Mouse (Mus musculus): ENCODE measurements around the gene Krt26. TPM values are rescaled to one million over a fixed set of nuclear protein-coding genes. Genes with fewer than 3 reads are reported as not detected.

The Krt26 gene
- polyA plus RNA-seq, 1 experiment from 2014 or later = not detected

DNA sequence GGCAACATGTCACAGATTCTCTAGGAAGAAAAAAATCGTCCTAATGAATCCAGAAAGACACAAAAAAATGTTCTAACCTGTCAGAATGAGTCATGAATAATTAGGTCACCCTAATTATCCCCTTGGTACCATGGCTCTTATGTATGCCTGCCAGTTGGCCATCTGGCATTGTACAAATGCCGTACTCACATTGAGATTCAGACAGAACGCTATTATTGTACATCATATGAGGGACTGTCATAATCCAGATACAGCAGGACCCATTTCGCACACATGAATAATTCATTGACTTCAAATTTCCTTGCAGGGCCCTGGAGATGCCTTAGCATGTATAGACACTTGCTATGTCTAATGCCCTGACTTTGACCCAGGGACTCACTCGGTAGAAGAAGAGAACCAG lies 53.8 kb downstream of the Krt26 start:
- H3K4me2 ChIP-seq (ENCODE audit: low read length) = no peak overlapping the region
- no peaks in the 10 kb centered on the region for H3K4me1 ChIP-seq (ENCODE audit: control insufficient read depth in 2 of 2, insufficient read depth in 2 of 2, low read length in 2 of 2)
- H3K4me3 ChIP-seq (ENCODE audit: control insufficient read depth in 1 of 2, insufficient read depth in 1 of 2, low read depth in 1 of 2, low read length in 2 of 2) = no peak overlapping the region
- no peaks in the 10 kb centered on the region for H3K9me3 ChIP-seq (ENCODE audit: control insufficient read depth, low read length)
- H3K27ac ChIP-seq (replicated peaks in 1 of 2; ENCODE audit: control insufficient read depth in 1 of 2, insufficient read depth in 1 of 2, low read depth in 2 of 2, low read length in 2 of 2) = no peak overlapping the region
- no peak for ATAC-seq (ENCODE audit: insufficient number of reproducible peaks, insufficient read depth, low FRiP score, low read depth)
- WGBS = 74% methylated on average over 5 of the region's 5 CpGs
- H3K27me3 ChIP-seq (ENCODE audit: control insufficient read depth, insufficient read depth, low read length) = no peaks in the 10 kb centered on the region
- no peak overlapping the region for H3K9ac ChIP-seq (ENCODE audit: low read length)
- no peaks in the 10 kb centered on the region for H3K36me3 ChIP-seq (ENCODE audit: control insufficient read depth, insufficient read depth, low read length)

DNA sequence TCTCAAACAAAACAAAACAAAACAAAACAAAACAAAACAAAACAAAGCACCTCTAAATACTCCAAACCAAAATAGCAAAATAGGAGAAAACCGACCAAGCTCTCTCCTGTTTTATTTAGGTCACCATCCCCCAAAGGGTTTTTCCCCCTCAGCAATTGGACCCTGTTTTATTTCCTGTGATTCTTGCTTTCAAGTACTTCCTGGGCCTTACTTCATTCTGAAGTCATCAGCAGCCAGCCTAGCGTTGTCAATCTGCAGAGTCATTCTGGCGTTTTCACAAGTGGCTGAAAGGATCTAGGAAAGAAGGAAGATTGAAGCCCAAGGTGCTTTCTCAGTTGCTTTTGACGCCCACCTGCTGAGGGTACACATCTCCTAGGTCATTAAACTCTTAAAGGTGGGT lies 54.4 kb downstream of the Krt26 start:
- no peak for ATAC-seq (ENCODE audit: insufficient number of reproducible peaks, insufficient read depth, low FRiP score, low read depth)
- H3K27me3 ChIP-seq (ENCODE audit: control insufficient read depth, insufficient read depth, low read length) = no peaks in the 10 kb centered on the region
- H3K36me3 ChIP-seq (ENCODE audit: control insufficient read depth, insufficient read depth, low read length) = no peaks in the 10 kb centered on the region
- WGBS = 40% methylated on average over 4 of the region's 4 CpGs
- no peak overlapping the region for H3K4me3 ChIP-seq (ENCODE audit: control insufficient read depth in 1 of 2, insufficient read depth in 1 of 2, low read depth in 1 of 2, low read length in 2 of 2)
- H3K4me1 ChIP-seq (ENCODE audit: control insufficient read depth in 2 of 2, insufficient read depth in 2 of 2, low read length in 2 of 2) = no peaks in the 10 kb centered on the region
- no peak overlapping the region for H3K27ac ChIP-seq (replicated peaks in 1 of 2; ENCODE audit: control insufficient read depth in 1 of 2, insufficient read depth in 1 of 2, low read depth in 2 of 2, low read length in 2 of 2)
- no peaks in the 10 kb centered on the region for H3K9me3 ChIP-seq (ENCODE audit: control insufficient read depth, low read length)
- no peak overlapping the region for H3K4me2 ChIP-seq (ENCODE audit: low read length)
- no peak overlapping the region for H3K9ac ChIP-seq (ENCODE audit: low read length)

DNA sequence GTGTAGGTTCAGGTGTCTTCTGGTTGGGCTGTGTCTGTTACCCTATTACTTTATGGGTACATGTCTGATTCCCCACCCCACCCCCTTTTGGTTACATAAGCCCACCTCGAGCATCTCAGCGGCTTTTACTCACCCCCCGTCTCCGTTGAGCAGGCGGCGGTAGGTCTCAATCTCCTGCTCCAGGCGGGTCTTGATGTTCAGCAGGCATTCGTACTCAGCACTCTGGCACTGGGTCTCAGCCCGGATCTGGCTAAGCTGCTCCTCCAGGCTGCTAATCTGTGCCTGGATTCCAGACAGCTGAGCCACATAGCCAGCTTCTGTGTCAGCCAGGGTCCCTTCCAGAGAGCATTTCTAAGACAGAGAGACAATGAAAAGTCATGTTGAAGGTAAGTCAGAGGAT lies 56.6 kb downstream of the Krt26 start:
- Histone ChIP-seq H3K27me3 (ENCODE audit: control insufficient read depth, insufficient read depth, low read length) (no peaks in the 10 kb centered on the region), H3K4me3 (ENCODE audit: control insufficient read depth in 1 of 2, insufficient read depth in 1 of 2, low read depth in 1 of 2, low read length in 2 of 2) (no peak overlapping the region), H3K9me3 (ENCODE audit: control insufficient read depth, low read length) (no peaks in the 10 kb centered on the region), H3K27ac (replicated peaks in 1 of 2; ENCODE audit: control insufficient read depth in 1 of 2, insufficient read depth in 1 of 2, low read depth in 2 of 2, low read length in 2 of 2) (no peak overlapping the region), H3K4me1 (ENCODE audit: control insufficient read depth in 2 of 2, insufficient read depth in 2 of 2, low read length in 2 of 2) (no peaks in the 10 kb centered on the region), H3K36me3 (ENCODE audit: control insufficient read depth, insufficient read depth, low read length) (no peaks in the 10 kb centered on the region), H3K4me2 (ENCODE audit: low read length) (no peak overlapping the region), H3K9ac (ENCODE audit: low read length) (no peak overlapping the region)
- 36% methylated on average over 9 of the region's 9 CpGs for WGBS
- no peak for ATAC-seq (ENCODE audit: insufficient number of reproducible peaks, insufficient read depth, low FRiP score, low read depth)

DNA sequence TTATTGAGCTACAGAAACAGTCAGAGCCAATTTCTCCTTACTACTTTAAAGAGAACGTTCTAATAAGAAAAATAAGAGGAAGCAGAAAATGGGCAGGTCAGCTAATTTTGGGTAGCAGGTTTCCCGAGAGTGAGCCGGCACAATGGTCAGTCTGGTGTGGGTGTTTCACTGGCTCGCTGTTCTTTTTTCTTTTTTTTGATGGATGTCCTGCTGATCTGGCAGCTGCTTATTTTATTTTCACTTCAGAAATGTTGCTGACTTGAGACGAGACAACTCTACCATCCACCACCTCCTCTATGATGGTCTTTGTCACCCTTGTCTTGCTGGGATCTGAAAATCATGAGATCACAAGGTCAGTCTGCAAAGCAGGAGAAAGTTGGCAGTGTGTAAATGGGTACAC lies 57.8 kb downstream of the Krt26 start:
- H3K9me3 ChIP-seq (ENCODE audit: control insufficient read depth, low read length) = no peaks in the 10 kb centered on the region
- no peak for ATAC-seq (ENCODE audit: insufficient number of reproducible peaks, insufficient read depth, low FRiP score, low read depth)
- no peak overlapping the region for H3K9ac ChIP-seq (ENCODE audit: low read length)
- no peak overlapping the region for H3K4me3 ChIP-seq (ENCODE audit: control insufficient read depth in 1 of 2, insufficient read depth in 1 of 2, low read depth in 1 of 2, low read length in 2 of 2)
- WGBS = 73% methylated on average over 5 of the region's 5 CpGs
- peaks cover 0 to 4% of the 10 kb centered on the region in 2 experiments; a peak in 2 of 4 replicates for H3K4me1 ChIP-seq (ENCODE audit: control insufficient read depth in 2 of 2, insufficient read depth in 2 of 2, low read length in 2 of 2)
- no peak overlapping the region for H3K27ac ChIP-seq (replicated peaks in 1 of 2; ENCODE audit: control insufficient read depth in 1 of 2, insufficient read depth in 1 of 2, low read depth in 2 of 2, low read length in 2 of 2)
- H3K36me3 ChIP-seq (ENCODE audit: control insufficient read depth, insufficient read depth, low read length) = no peaks in the 10 kb centered on the region
- no peaks in the 10 kb centered on the region for H3K27me3 ChIP-seq (ENCODE audit: control insufficient read depth, insufficient read depth, low read length)
- no peak overlapping the region for H3K4me2 ChIP-seq (ENCODE audit: low read length)

Other genes starting within 250 kb of the Krt26 start
- gene Tns4, start 248.7 kb downstream of the Krt26 start, polyA plus RNA-seq (2014; fragmentation: Nextera tagmentation; extraction: Ambion mirVana) = 0.11 and 0.19 TPM in 2 replicates
- gene Ccr7, start 182.9 kb downstream of the Krt26 start, polyA plus RNA-seq (2014; fragmentation: Nextera tagmentation; extraction: Ambion mirVana) = 0.16 TPM in 1 of 2 replicates, not detected in the other
- gene Smarce1, start 106.9 kb downstream of the Krt26 start, polyA plus RNA-seq (2014; fragmentation: Nextera tagmentation; extraction: Ambion mirVana) = 93.5 and 104 TPM in 2 replicates
- 3.0 and 3.4 TPM in 2 replicates for gene Krt222, start 93.9 kb downstream of the Krt26 start, polyA plus RNA-seq (2014; fragmentation: Nextera tagmentation; extraction: Ambion mirVana)
- gene Krt24, start 52.7 kb downstream of the Krt26 start, polyA plus RNA-seq (2014; fragmentation: Nextera tagmentation; extraction: Ambion mirVana) = not detected in 2 replicates
- gene Krt25, start 15.0 kb downstream of the Krt26 start, polyA plus RNA-seq (2014; fragmentation: Nextera tagmentation; extraction: Ambion mirVana) = not detected in 2 replicates
- not detected in 2 replicates for gene Krt27, start 13.1 kb upstream of the Krt26 start, polyA plus RNA-seq (2014; fragmentation: Nextera tagmentation; extraction: Ambion mirVana)
- 0.20 TPM in 1 of 2 replicates, not detected in the other for gene Krt28, start 36.9 kb upstream of the Krt26 start, polyA plus RNA-seq (2014; fragmentation: Nextera tagmentation; extraction: Ambion mirVana)
- 15.7 and 18.4 TPM in 2 replicates for gene Krt10, start 51.4 kb upstream of the Krt26 start, polyA plus RNA-seq (2014; fragmentation: Nextera tagmentation; extraction: Ambion mirVana)
- gene Krt12, start 84.3 kb upstream of the Krt26 start, polyA plus RNA-seq (2014; fragmentation: Nextera tagmentation; extraction: Ambion mirVana) = not detected in 2 replicates
- 0.67 and 0.70 TPM in 2 replicates for gene Krt20, start 100.2 kb upstream of the Krt26 start, polyA plus RNA-seq (2014; fragmentation: Nextera tagmentation; extraction: Ambion mirVana)
- gene Krt23, start 155.2 kb upstream of the Krt26 start, polyA plus RNA-seq (2014; fragmentation: Nextera tagmentation; extraction: Ambion mirVana) = 0.38 TPM in 1 of 2 replicates, not detected in the other
- not detected in 2 replicates for gene Krt39, start 183.4 kb upstream of the Krt26 start, polyA plus RNA-seq (2014; fragmentation: Nextera tagmentation; extraction: Ambion mirVana)
- not detected in 2 replicates for gene Krt40, start 205.2 kb upstream of the Krt26 start, polyA plus RNA-seq (2014; fragmentation: Nextera tagmentation; extraction: Ambion mirVana)
- gene Krtap3-3, start 212.9 kb upstream of the Krt26 start, polyA plus RNA-seq (2014; fragmentation: Nextera tagmentation; extraction: Ambion mirVana) = not detected in 2 replicates
- gene Krtap3-2, start 218.9 kb upstream of the Krt26 start, polyA plus RNA-seq (2014; fragmentation: Nextera tagmentation; extraction: Ambion mirVana) = not detected in 2 replicates
- gene Gm11939, start 221.5 kb upstream of the Krt26 start, polyA plus RNA-seq (2014; fragmentation: Nextera tagmentation; extraction: Ambion mirVana) = not detected in 2 replicates
- not detected in 2 replicates for gene Krtap3-1, start 228.7 kb upstream of the Krt26 start, polyA plus RNA-seq (2014; fragmentation: Nextera tagmentation; extraction: Ambion mirVana)
- gene Krtap1-5, start 243.1 kb upstream of the Krt26 start, polyA plus RNA-seq (2014; fragmentation: Nextera tagmentation; extraction: Ambion mirVana) = not detected in 2 replicates
- gene Krtap1-4, start 245.7 kb upstream of the Krt26 start, polyA plus RNA-seq (2014; fragmentation: Nextera tagmentation; extraction: Ambion mirVana) = not detected in 2 replicates

All from heart, embryonic 14.5 days (tissue).